Mouse (Mus musculus): ENCODE results near the gene Rgs13. TPM values are rescaled to one million over a fixed set of nuclear protein-coding genes. Genes with fewer than 3 reads are reported as not detected.
"Not testable (repeated sequence)": the region's sequence is repeated elsewhere in the genome, so short reads cannot be mapped to it uniquely, and the experiment has no call there.

The Rgs13 gene
- polyA plus RNA-seq, 1 experiment from 2014 or later: 0.85 TPM

- Histone ChIP-seq H3K27ac (ENCODE audit: low read depth, low read length) (no peak overlapping the region), H3K4me2 (ENCODE audit: low read depth) (no peak overlapping the region), H3K9me3 (ENCODE audit: control insufficient read depth, low read length) (no peaks in the 10 kb centered on the region), H3K4me3 (ENCODE audit: low read depth, low read length) (no peak overlapping the region), H3K27me3 (ENCODE audit: control insufficient read depth, insufficient read depth, low read length) (no peaks in the 10 kb centered on the region), H3K36me3 (ENCODE audit: control insufficient read depth, insufficient read depth, low read length) (no peaks in the 10 kb centered on the region), H3K4me1 (ENCODE audit: control insufficient read depth, insufficient read depth, low read length) (no peaks in the 10 kb centered on the region), H3K9ac (ENCODE audit: low read length) (no peak overlapping the region)
- no peak for DNase-seq (ENCODE audit: low spot score)
- no peak for ATAC-seq (ENCODE audit: insufficient read depth, low FRiP score, low TSS enrichment)
- 82% methylated on average over 4 of the region's 4 CpGs for WGBS
These were observed 8.3 kb downstream of the Rgs13 start for GRCm38 (mm10) chr1:144168921-144169320.

GRCm38 (mm10) chr1:144167761-144168160 lies 9.4 kb downstream of the Rgs13 start:
- 71% methylated on average over 1 of the region's 1 CpGs for WGBS
- no peak for ATAC-seq (ENCODE audit: insufficient read depth, low FRiP score, low TSS enrichment)

GRCm38 (mm10) chr1:144166897-144167296 lies 10.3 kb downstream of the Rgs13 start:
- Histone ChIP-seq H3K4me1 (ENCODE audit: control insufficient read depth, insufficient read depth, low read length) (no peaks in the 10 kb centered on the region), H3K4me3 (ENCODE audit: low read depth, low read length) (no peak overlapping the region), H3K9ac (ENCODE audit: low read length) (no peak overlapping the region), H3K27ac (ENCODE audit: low read depth, low read length) (no peak overlapping the region), H3K9me3 (ENCODE audit: control insufficient read depth, low read length) (no peaks in the 10 kb centered on the region), H3K36me3 (ENCODE audit: control insufficient read depth, insufficient read depth, low read length) (no peaks in the 10 kb centered on the region), H3K4me2 (ENCODE audit: low read depth) (no peak overlapping the region), H3K27me3 (ENCODE audit: control insufficient read depth, insufficient read depth, low read length) (no peaks in the 10 kb centered on the region)
- WGBS: 81% methylated on average over 5 of the region's 5 CpGs
- ATAC-seq (ENCODE audit: insufficient read depth, low FRiP score, low TSS enrichment) (no peak), DNase-seq (ENCODE audit: low spot score) (no peak)

More at GRCm38 (mm10) chr1:144167761-144168160, 9.4 kb downstream of the Rgs13 start:
- DNase-seq (ENCODE audit: low spot score): no peak
- Histone ChIP-seq H3K4me2 (ENCODE audit: low read depth) (no peak overlapping the region), H3K36me3 (ENCODE audit: control insufficient read depth, insufficient read depth, low read length) (no peaks in the 10 kb centered on the region), H3K27ac (ENCODE audit: low read depth, low read length) (no peak overlapping the region), H3K9me3 (ENCODE audit: control insufficient read depth, low read length) (no peaks in the 10 kb centered on the region), H3K9ac (ENCODE audit: low read length) (no peak overlapping the region), H3K27me3 (ENCODE audit: control insufficient read depth, insufficient read depth, low read length) (no peaks in the 10 kb centered on the region), H3K4me3 (ENCODE audit: low read depth, low read length) (no peak overlapping the region), H3K4me1 (ENCODE audit: control insufficient read depth, insufficient read depth, low read length) (no peaks in the 10 kb centered on the region)

- Histone ChIP-seq H3K4me3 (ENCODE audit: low read depth, low read length) (no peak overlapping the region), H3K36me3 (ENCODE audit: control insufficient read depth, insufficient read depth, low read length) (no peaks in the 10 kb centered on the region), H3K27me3 (ENCODE audit: control insufficient read depth, insufficient read depth, low read length) (no peaks in the 10 kb centered on the region), H3K9me3 (ENCODE audit: control insufficient read depth, low read length) (no peaks in the 10 kb centered on the region), H3K4me2 (ENCODE audit: low read depth) (no peak overlapping the region), H3K27ac (ENCODE audit: low read depth, low read length) (no peak overlapping the region), H3K4me1 (ENCODE audit: control insufficient read depth, insufficient read depth, low read length) (no peaks in the 10 kb centered on the region), H3K9ac (ENCODE audit: low read length) (no peak overlapping the region)
- ATAC-seq (ENCODE audit: insufficient read depth, low FRiP score, low TSS enrichment) (no peak), DNase-seq (ENCODE audit: low spot score) (no peak)
- 91% methylated on average over 2 of the region's 2 CpGs for WGBS
These were observed 10.9 kb downstream of the Rgs13 start for GRCm38 (mm10) chr1:144166275-144166674.

GRCm38 (mm10) chr1:144152526-144152925 lies 24.6 kb downstream of the Rgs13 start:
- no peak overlapping the region for H3K27ac ChIP-seq (ENCODE audit: low read depth, low read length)
- WGBS: 38% methylated on average over 1 of the region's 1 CpGs
- no peaks in the 10 kb centered on the region for H3K9me3 ChIP-seq (ENCODE audit: control insufficient read depth, low read length)
- no peaks in the 10 kb centered on the region for H3K4me1 ChIP-seq (ENCODE audit: control insufficient read depth, insufficient read depth, low read length)
- no peaks in the 10 kb centered on the region for H3K36me3 ChIP-seq (ENCODE audit: control insufficient read depth, insufficient read depth, low read length)
- ATAC-seq (ENCODE audit: insufficient read depth, low FRiP score, low TSS enrichment): no peak
- no peak overlapping the region for H3K4me2 ChIP-seq (ENCODE audit: low read depth)
- no peak for DNase-seq (ENCODE audit: low spot score)
- no peak overlapping the region for H3K4me3 ChIP-seq (ENCODE audit: low read depth, low read length)
- no peaks in the 10 kb centered on the region for H3K27me3 ChIP-seq (ENCODE audit: control insufficient read depth, insufficient read depth, low read length)
- H3K9ac ChIP-seq (ENCODE audit: low read length): no peak overlapping the region

- ATAC-seq (ENCODE audit: insufficient read depth, low FRiP score, low TSS enrichment): peak; percentile 4; the same call in 1 of the 2 replicates
- H3K4me3 ChIP-seq (ENCODE audit: low read depth, low read length): no peak overlapping the region
- WGBS: 90% methylated on average over 1 of the region's 1 CpGs
- no peaks in the 10 kb centered on the region for H3K27me3 ChIP-seq (ENCODE audit: control insufficient read depth, insufficient read depth, low read length)
- H3K9ac ChIP-seq (ENCODE audit: low read length): no peak overlapping the region
- no peak for DNase-seq (ENCODE audit: low spot score)
- no peaks in the 10 kb centered on the region for H3K36me3 ChIP-seq (ENCODE audit: control insufficient read depth, insufficient read depth, low read length)
- no peaks in the 10 kb centered on the region for H3K9me3 ChIP-seq (ENCODE audit: control insufficient read depth, low read length)
- H3K4me2 ChIP-seq (ENCODE audit: low read depth): no peak overlapping the region
- no peak overlapping the region for H3K27ac ChIP-seq (ENCODE audit: low read depth, low read length)
- H3K4me1 ChIP-seq (ENCODE audit: control insufficient read depth, insufficient read depth, low read length): no peaks in the 10 kb centered on the region
These were observed 25.0 kb downstream of the Rgs13 start for GRCm38 (mm10) chr1:144152184-144152525.

GRCm38 (mm10) chr1:144151401-144152183 lies 25.6 kb downstream of the Rgs13 start:
- no peak overlapping the region for H3K9ac ChIP-seq (ENCODE audit: low read length)
- 76% methylated on average over 5 of the region's 5 CpGs for WGBS
- no peaks in the 10 kb centered on the region for H3K27me3 ChIP-seq (ENCODE audit: control insufficient read depth, insufficient read depth, low read length)
- H3K4me3 ChIP-seq (ENCODE audit: low read depth, low read length): no peak overlapping the region
- ATAC-seq (ENCODE audit: insufficient read depth, low FRiP score, low TSS enrichment) (peak; percentile 43; the same call in 1 of the 2 replicates), DNase-seq (ENCODE audit: low spot score) (no peak)
- H3K9me3 ChIP-seq (ENCODE audit: control insufficient read depth, low read length): no peaks in the 10 kb centered on the region
- H3K4me1 ChIP-seq (ENCODE audit: control insufficient read depth, insufficient read depth, low read length): no peaks in the 10 kb centered on the region
- no peaks in the 10 kb centered on the region for H3K36me3 ChIP-seq (ENCODE audit: control insufficient read depth, insufficient read depth, low read length)
- no peak overlapping the region for H3K27ac ChIP-seq (ENCODE audit: low read depth, low read length)
- H3K4me2 ChIP-seq (ENCODE audit: low read depth): no peak overlapping the region

- Histone ChIP-seq H3K27me3 (ENCODE audit: control insufficient read depth, insufficient read depth, low read length) (no peaks in the 10 kb centered on the region), H3K27ac (ENCODE audit: low read depth, low read length) (no peak overlapping the region), H3K4me1 (ENCODE audit: control insufficient read depth, insufficient read depth, low read length) (no peaks in the 10 kb centered on the region), H3K9me3 (ENCODE audit: control insufficient read depth, low read length) (no peaks in the 10 kb centered on the region), H3K9ac (ENCODE audit: low read length) (no peak overlapping the region), H3K4me2 (ENCODE audit: low read depth) (no peak overlapping the region), H3K36me3 (ENCODE audit: control insufficient read depth, insufficient read depth, low read length) (no peaks in the 10 kb centered on the region), H3K4me3 (ENCODE audit: low read depth, low read length) (no peak overlapping the region)
- ATAC-seq (ENCODE audit: insufficient read depth, low FRiP score, low TSS enrichment) (no peak), DNase-seq (ENCODE audit: low spot score) (no peak)
- WGBS: 90% methylated on average over 3 of the region's 3 CpGs
These were observed 27.2 kb downstream of the Rgs13 start for GRCm38 (mm10) chr1:144149997-144150396.

GRCm38 (mm10) chr1:144141398-144141797 lies 35.8 kb downstream of the Rgs13 start:
- H3K9me3 ChIP-seq (ENCODE audit: control insufficient read depth, low read length); ATAC-seq (ENCODE audit: insufficient read depth, low FRiP score, low TSS enrichment); H3K27ac ChIP-seq (ENCODE audit: low read depth, low read length); H3K4me2 ChIP-seq (ENCODE audit: low read depth); H3K36me3 ChIP-seq (ENCODE audit: control insufficient read depth, insufficient read depth, low read length); DNase-seq (ENCODE audit: low spot score); H3K27me3 ChIP-seq (ENCODE audit: control insufficient read depth, insufficient read depth, low read length); H3K4me3 ChIP-seq (ENCODE audit: low read depth, low read length); H3K4me1 ChIP-seq (ENCODE audit: control insufficient read depth, insufficient read depth, low read length); H3K9ac ChIP-seq (ENCODE audit: low read length): not testable (repeated sequence)
- WGBS: 83% methylated on average over 2 of the region's 2 CpGs

All from neural tube, embryonic 11.5 days (tissue).